Mouse (Mus musculus) spleen, adult 2 months (tissue): ENCODE measurements at regions not wholly inside any gene's neighbourhood (a gene's known extent, or its start where the extent isn't known, plus 50 kb on each side); places are given as distances from the start of the nearest gene placed in this dataset.

ENCODE experiments used
- DNase-seq, 2 experiments: peaks; one replicate each; pipeline versions ENCODE4 v3.0.0 to v3.0.0-alpha.2; 2012 to 2021; ENCODE audit warnings: low spot score in 2 of 2, low read depth in 1 of 2
- H3K27ac ChIP-seq: fragments of 200-500 bp; 2 replicates; pipeline ENCODE4 v1.5.1; 2012; ENCODE audit warnings: low read length, inconsistent platforms; ENCODE audit not compliant: insufficient read depth
- H3K27me3 ChIP-seq: fragments of 200-500 bp; 2 replicates; pipeline ENCODE4 v1.6.1; 2012; ENCODE audit warnings: mild to moderate bottlenecking, moderate library complexity, low read length, inconsistent platforms; ENCODE audit not compliant: control insufficient read depth, insufficient read depth
- H3K36me3 ChIP-seq: fragments of 200-500 bp; 2 replicates; pipeline ENCODE4 v1.6.1; 2012; ENCODE audit warnings: mild to moderate bottlenecking, low read length, inconsistent platforms; ENCODE audit not compliant: control insufficient read depth, insufficient read depth
- H3K4me1 ChIP-seq: fragments of 200-500 bp; 2 replicates; pipeline ENCODE4 v1.6.1; 2011; ENCODE audit warnings: inconsistent platforms; ENCODE audit not compliant: control insufficient read depth, insufficient read depth, insufficient read length
- H3K4me3 ChIP-seq: fragments of 200-500 bp; 2 replicates; pipeline ENCODE4 v1.5.1; 2011; ENCODE audit warnings: mild to moderate bottlenecking, inconsistent platforms; ENCODE audit not compliant: insufficient read depth, insufficient read length; ENCODE audit errors: extremely low read depth
- CTCF ChIP-seq: fragments of 200-500 bp; IDR thresholded peaks from 2 replicates; pipeline ENCODE4 v1.5.1; 2011; ENCODE audit warnings: mild to moderate bottlenecking, inconsistent platforms; ENCODE audit not compliant: insufficient read depth, insufficient read length, insufficient replicate concordance; ENCODE audit errors: extremely low read depth
- POLR2A ChIP-seq: fragments of 200-500 bp; IDR thresholded peaks from 2 replicates; pipeline ENCODE4 v1.6.1; 2011; ENCODE audit warnings: low read depth, low read length, inconsistent platforms
- WGBS: fragments of 180-500 bp; shearing (Covaris S2); methylation state at CpG from one replicate; pipeline ENCODE4 v1.1.7; 2018; 5-methylcytosine and 5-hydroxymethylcytosine counted together

DNA sequence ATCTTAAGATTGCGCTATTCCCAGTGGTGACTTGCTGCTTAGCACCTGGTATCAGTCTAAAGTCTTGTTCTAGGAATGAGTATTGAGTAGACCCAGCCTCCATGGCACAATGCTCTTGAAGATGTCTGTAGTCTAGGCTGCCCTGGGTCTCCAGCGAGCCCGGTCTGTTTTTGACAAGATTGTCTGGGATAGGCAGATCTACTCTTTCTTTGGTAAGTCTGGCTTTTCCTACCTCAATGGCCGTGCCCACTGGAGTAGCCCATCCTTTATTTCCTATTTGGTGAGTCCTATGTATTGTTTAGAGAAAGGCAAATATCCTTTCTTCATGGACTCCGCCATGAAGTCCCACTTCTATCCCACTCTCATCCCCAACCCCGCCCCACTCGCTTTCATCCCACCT is 227.2 kb upstream of the Ccdc122 start:
- no peaks in the 10 kb centered on the region for H3K4me1 ChIP-seq
- H3K27ac ChIP-seq: no peak overlapping the region
- DNase-seq: no peak
- TF ChIP-seq CTCF (no peak), POLR2A (no peak)
- H3K4me3 ChIP-seq: no peak overlapping the region
- no peaks in the 10 kb centered on the region for H3K36me3 ChIP-seq
- no peaks in the 10 kb centered on the region for H3K27me3 ChIP-seq
- 94% methylated on average over 7 of the region's 7 CpGs for WGBS

DNA sequence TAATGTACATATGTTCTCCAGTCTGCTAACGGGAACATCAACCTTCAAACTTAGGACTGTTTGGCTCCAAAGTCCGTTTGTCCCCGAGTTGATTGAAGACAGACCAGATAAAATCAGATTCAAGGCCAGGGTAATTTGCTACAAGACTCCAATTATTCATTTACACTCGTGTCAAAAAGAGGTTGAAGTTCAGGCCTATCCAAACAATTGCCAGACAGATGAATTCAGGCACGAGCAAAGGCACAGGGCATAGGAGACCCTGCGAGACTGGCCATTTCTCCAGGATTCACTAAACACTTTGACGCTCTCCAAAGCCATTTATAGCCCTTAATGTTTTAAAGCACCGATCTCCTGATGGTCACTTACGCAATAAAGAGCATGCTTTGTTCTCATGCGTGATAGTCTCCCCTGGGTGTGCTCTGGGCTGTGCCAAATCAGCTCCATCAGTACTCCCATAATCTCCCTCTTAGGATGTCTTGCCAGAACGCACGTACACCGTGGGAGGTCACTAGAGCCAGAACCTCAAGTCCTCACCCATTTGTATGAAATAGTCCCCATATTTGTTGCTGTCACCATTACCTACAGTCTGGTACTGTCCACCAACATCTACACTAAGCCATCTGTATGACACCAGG is 231.3 kb upstream of the Ccdc122 start:
- Histone ChIP-seq H3K36me3 (no peaks in the 10 kb centered on the region), H3K4me1 (no peaks in the 10 kb centered on the region), H3K27ac (no peak overlapping the region), H3K27me3 (no peaks in the 10 kb centered on the region), H3K4me3 (no peak overlapping the region)
- TF ChIP-seq CTCF (no peak), POLR2A (no peak)
- no peak for DNase-seq
- 88% methylated on average over 13 of the region's 13 CpGs for WGBS

DNA sequence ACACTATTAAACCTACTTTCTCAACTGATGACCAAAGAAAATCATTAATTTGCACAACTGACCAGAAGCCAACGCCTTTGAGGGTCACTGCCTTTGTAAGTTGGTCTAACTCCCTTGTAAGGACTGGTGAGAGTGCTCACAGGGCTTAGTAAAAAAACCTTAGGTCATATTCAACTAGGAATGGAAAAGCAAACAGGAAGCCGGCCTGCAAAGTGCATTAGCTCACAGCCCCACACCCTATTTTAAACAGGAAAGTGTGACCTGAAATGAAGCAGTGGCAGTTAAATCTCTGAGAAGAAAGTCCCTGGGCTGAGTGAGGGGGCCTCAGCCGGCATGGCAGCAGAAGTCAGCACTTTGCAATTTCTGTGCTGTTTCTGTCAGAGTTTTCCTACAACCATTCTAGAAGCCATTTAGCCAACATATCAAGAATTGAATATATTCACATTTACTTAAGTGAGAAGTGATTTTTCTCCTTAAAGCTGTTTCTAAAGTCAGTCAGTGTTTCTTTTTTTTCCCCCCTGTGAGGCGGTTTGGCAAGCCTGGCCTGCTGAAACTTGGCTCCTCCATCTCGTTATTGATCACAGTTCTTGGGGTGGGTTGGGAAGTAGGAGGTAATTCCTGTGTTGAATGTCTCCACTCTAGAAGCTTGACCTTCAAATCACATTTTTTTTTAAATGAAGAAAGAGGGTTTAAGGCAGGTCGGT is 232.0 kb upstream of the Ccdc122 start:
- H3K27ac ChIP-seq: no peak overlapping the region
- no peaks in the 10 kb centered on the region for H3K4me1 ChIP-seq
- WGBS: 61% methylated on average over 6 of the region's 6 CpGs
- no peaks in the 10 kb centered on the region for H3K36me3 ChIP-seq
- H3K4me3 ChIP-seq: no peak overlapping the region
- no peaks in the 10 kb centered on the region for H3K27me3 ChIP-seq
- TF ChIP-seq POLR2A (no peak), CTCF (no peak)
- no peak for DNase-seq

DNA sequence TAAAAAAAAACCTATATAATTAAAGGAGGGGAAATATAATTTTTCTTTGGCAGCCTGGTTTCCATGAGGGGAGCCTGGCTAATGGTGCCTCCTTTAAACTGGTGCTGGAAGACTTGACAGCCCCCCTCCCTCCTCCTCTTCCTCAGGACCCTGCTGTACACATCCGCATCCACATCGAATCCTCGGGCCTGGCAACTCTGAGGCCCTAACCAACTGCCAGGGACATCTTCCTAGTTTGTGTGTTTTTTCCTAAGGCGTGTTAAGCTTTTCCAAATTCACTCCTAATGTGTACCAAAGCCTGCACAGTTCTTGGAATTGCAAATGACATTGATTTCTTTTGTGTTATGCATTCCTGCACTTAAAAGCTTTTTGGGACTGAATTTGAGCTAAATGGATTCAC is 236.4 kb upstream of the Ccdc122 start:
- H3K4me1 ChIP-seq: no peaks in the 10 kb centered on the region

DNA sequence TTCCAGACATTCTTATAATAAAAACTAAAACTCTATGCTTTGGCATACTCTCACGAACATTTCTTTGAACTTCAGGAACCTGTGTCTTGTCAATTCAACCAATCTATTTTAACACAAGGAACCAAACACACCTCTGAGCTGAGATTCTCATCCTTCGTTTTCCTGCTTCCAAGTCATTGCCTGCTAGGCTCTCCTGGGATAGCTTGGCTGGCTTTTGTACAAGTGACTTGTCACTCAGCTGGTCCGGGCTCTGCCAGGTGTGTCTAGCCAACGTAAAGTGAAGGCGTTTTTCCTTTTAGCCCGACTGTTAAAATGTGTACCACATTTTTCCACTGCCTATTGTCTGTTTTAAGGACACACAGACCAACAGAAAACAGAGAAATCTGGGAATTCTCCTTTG is 236.8 kb upstream of the Ccdc122 start:
- 88% methylated on average over 6 of the region's 6 CpGs for WGBS
- H3K36me3 ChIP-seq: no peaks in the 10 kb centered on the region
- no peak for DNase-seq
- TF ChIP-seq POLR2A: no peak
- TF ChIP-seq CTCF: no peak
- H3K27ac ChIP-seq: no peak overlapping the region
- H3K4me3 ChIP-seq: no peak overlapping the region
- H3K27me3 ChIP-seq: no peaks in the 10 kb centered on the region
- H3K4me1 ChIP-seq: no peaks in the 10 kb centered on the region

More for the DNA sequence above, 236.4 kb upstream of the Ccdc122 start:
- no peak for TF ChIP-seq POLR2A
- TF ChIP-seq CTCF: no peak
- WGBS: 95% methylated on average over 4 of the region's 4 CpGs
- no peak overlapping the region for H3K27ac ChIP-seq
- H3K36me3 ChIP-seq: no peaks in the 10 kb centered on the region
- H3K4me3 ChIP-seq: no peak overlapping the region
- H3K27me3 ChIP-seq: no peaks in the 10 kb centered on the region
- DNase-seq: no peak

DNA sequence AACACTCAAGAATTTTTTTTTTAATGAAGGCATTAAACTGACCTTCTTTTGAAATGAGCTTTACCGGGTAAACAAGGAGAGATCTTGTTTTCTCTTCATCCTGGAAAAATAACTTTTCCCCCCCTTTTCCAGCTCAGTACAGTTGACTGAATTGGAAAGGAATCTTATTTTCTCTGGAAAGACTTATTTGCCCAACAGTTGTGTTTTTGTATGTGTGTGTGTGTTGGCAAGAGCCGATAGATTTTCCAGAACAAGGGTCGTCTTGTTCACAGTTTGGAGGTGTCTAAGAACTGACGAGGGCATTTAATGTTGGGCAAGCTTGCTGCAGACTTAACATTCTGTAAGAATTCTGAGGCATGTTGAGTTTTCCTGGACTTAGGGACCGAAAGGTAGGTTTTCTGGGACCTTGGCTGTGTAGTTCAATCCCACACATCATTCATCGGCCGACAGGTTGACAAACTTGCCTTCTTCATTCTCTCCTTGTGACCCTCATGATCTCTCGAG is 237.6 kb upstream of the Ccdc122 start:
- no peak for TF ChIP-seq POLR2A
- TF ChIP-seq CTCF: no peak
- 86% methylated on average over 8 of the region's 8 CpGs for WGBS

DNA sequence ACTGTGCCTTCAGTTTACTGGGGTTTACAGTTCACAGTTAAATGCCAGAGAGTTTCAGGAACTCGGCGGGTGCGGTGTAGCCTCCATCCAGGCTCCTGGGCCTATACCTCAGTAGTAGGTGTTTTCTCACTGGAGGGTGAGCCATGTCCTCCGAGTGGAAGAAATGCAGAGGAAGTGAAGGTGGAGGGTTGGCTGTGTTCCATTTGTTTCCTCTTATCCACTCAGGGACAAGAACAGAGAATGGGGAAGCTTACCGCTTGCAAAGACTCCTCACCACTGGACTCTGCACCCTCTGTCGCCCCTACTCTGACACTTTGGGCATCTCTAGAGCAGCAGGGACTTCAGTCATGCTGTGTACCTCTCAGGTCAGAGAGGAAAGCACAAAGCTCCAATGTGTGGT is 238.1 kb upstream of the Ccdc122 start:
- no peak for TF ChIP-seq CTCF
- no peak for TF ChIP-seq POLR2A
- Histone ChIP-seq H3K27me3 (no peaks in the 10 kb centered on the region), H3K36me3 (no peaks in the 10 kb centered on the region), H3K4me3 (no peak overlapping the region), H3K27ac (no peak overlapping the region), H3K4me1 (no peaks in the 10 kb centered on the region)
- DNase-seq: no peak
- WGBS: 59% methylated on average over 6 of the region's 6 CpGs

More for the DNA sequence above, 237.6 kb upstream of the Ccdc122 start:
- H3K4me1 ChIP-seq: no peaks in the 10 kb centered on the region
- no peak for DNase-seq
- H3K27me3 ChIP-seq: no peaks in the 10 kb centered on the region
- H3K27ac ChIP-seq: no peak overlapping the region
- no peaks in the 10 kb centered on the region for H3K36me3 ChIP-seq
- H3K4me3 ChIP-seq: no peak overlapping the region
